Mouse (Mus musculus) bone marrow macrophage, adult 2 months (primary cell): ENCODE results near the gene Smad6.

Source experiments
- CTCF ChIP-seq: IDR thresholded peaks from 2 replicates; pipeline ENCODE4 v1.5.1; 2012; ENCODE audit warnings: low read depth, mild to moderate bottlenecking, low read length, moderate library complexity
- POLR2A ChIP-seq: IDR thresholded peaks from 2 replicates; pipeline ENCODE4 v1.6.1; 2012; ENCODE audit warnings: mild to moderate bottlenecking, low read depth, low read length, borderline replicate concordance

DNA sequence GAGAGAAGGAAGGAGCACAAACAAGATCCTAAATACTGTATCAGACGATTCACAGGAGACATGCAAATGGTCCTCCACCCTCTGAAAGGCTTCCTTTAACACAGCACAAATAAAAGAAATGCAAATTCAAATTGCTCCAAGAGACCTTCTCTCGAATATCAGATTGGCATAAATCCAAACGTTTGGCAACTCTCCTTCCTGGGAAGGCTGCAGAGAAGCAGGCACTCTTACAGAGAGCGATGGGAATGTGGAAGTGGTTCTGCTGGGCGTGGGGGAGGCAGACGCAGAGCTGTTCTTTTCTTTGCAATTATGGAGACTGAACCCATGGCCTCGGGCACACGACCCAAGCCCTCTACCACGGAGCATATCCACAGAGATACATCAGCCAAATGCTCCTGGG lies 109.8 kb downstream of the Smad6 start:
- TF ChIP-seq POLR2A = no peak
- no peak for TF ChIP-seq CTCF
